Mouse (Mus musculus) lung, embryonic 16.5 days (tissue): Measurements from ENCODE around the gene Prdm16. TPM values are rescaled to one million over a fixed set of nuclear protein-coding genes. Genes with fewer than 3 reads are reported as not detected.

Source experiments
- ATAC-seq: fragments of 200-750 bp; cut with Nextera tagmentation; 2 replicates; pipeline ENCODE4 v1.8.0; 2017; ENCODE audit warnings: low read depth, mild to moderate bottlenecking, moderate library complexity
- H3K27ac ChIP-seq: fragments of 300-500 bp; sonication (generic); 2 replicates; pipeline ENCODE4 v1.5.1; 2014; ENCODE audit warnings: mild to moderate bottlenecking, control low read depth, low read length
- H3K27me3 ChIP-seq: fragments of 300-500 bp; sonication (generic); 2 replicates; pipeline ENCODE4 v1.6.1; 2014; ENCODE audit warnings: low read depth, low read length, mixed read lengths; ENCODE audit not compliant: control insufficient read depth, insufficient read depth
- H3K36me3 ChIP-seq: fragments of 300-500 bp; sonication (generic); 2 replicates; pipeline ENCODE4 v1.6.1; 2014; ENCODE audit warnings: low read length; ENCODE audit not compliant: control insufficient read depth, insufficient read depth
- H3K4me1 ChIP-seq: fragments of 300-500 bp; sonication (generic); replicated peaks from 2 replicates; pipeline ENCODE4 v1.6.1; 2014; ENCODE audit warnings: low read length, mixed read lengths; ENCODE audit not compliant: control insufficient read depth, insufficient read depth
- H3K4me2 ChIP-seq: fragments of 300-500 bp; sonication (generic); 2 replicates; pipeline ENCODE4 v1.6.1; 2014; ENCODE audit warnings: low read depth, low read length, control low read depth
- H3K4me3 ChIP-seq: fragments of 300-500 bp; sonication (generic); 2 replicates; pipeline ENCODE4 v1.5.1; 2014; ENCODE audit warnings: mild to moderate bottlenecking, low read length, control low read depth
- H3K9ac ChIP-seq: fragments of 300-500 bp; sonication (generic); 2 replicates; pipeline ENCODE4 v1.6.1; 2014; ENCODE audit warnings: low read length, control low read depth
- H3K9me3 ChIP-seq: fragments of 300-500 bp; sonication (generic); 2 replicates; pipeline ENCODE4 v1.6.1; 2016; ENCODE audit warnings: low read length; ENCODE audit not compliant: control insufficient read depth
- WGBS: fragments of 180-500 bp; shearing (Covaris S2); extraction: QIAGEN DNeasy Blood & Tissue Kit; methylation state at CpG from one replicate; pipeline ENCODE4 v1.1.7; 2014; 5-methylcytosine and 5-hydroxymethylcytosine counted together
- polyA plus RNA-seq: library from polyadenylated mRNA; unstranded; fragments of >200 nt; fragmentation: Nextera tagmentation; extraction: Ambion mirVana; gene quantifications from 2 replicates; pipeline ENCODE4 v1.2.1, GENCODE M21; 2015

Gene Prdm16
- polyA plus RNA-seq, 1 experiment from 2014 or later: 25.2 TPM

DNA sequence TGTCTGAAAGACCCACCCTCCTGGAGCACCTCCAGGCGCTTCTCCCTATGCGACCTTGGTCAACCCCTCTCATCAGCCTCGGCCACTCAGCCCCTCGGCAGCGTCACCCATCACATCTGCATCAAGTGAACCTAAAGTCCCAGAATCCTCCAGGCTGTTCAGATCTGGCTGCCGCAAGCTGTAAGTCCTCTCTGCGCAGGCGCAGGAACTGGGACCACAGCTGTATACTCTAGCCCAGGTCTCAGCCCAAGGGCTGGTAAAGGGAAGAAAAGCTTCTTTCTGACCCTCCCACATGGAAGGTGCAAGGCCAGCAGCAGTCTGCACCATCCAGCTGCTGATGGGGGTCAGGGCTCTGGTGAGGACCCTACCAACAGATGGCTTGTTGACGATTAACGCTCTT, 226.8 kb downstream of the Prdm16 start:
- Histone ChIP-seq H3K27ac (no peak overlapping the region), H3K4me1 (peaks cover 26% of the 10 kb centered on the region), H3K27me3 (peaks cover 2% of the 10 kb centered on the region; the same call in 1 of the 2 replicates), H3K9ac (no peak overlapping the region), H3K4me2 (peak overlapping the region; percentile 12; the same call in 1 of the 2 replicates), H3K9me3 (no peaks in the 10 kb centered on the region), H3K36me3 (no peaks in the 10 kb centered on the region), H3K4me3 (no peak overlapping the region)
- ATAC-seq: no peak
- WGBS: 45% methylated on average over 10 of the region's 10 CpGs

DNA sequence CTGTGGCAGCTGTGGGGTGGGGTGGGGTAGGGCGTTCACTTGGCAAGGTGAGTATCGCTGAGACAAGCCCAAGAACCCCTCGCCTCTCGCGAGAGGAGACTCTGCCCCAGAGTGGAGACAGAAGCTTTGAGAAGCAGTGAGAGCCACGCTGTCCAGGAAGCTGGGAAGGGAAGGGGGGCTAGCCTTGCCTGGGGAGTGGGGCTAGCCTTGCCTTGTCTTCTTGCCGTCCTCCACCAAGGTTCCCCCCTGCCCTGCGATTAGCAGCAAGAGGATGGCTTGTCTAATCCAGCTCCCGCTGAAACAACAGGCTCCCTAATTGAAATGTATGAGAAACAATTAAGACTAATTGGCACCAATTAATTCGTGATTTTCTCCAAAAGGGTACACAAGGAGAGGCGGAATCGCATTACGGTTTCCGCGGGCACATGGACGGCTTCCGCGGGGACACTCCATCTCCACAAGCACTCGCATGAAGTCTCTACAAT, 227.4 kb downstream of the Prdm16 start:
- no peaks in the 10 kb centered on the region for H3K9me3 ChIP-seq
- 46% methylated on average over 19 of the region's 19 CpGs for WGBS
- peaks cover 26% of the 10 kb centered on the region for H3K4me1 ChIP-seq
- ATAC-seq: peak; percentile 53; the same call in 1 of the 2 replicates
- peaks cover 2% of the 10 kb centered on the region; the same call in 1 of the 2 replicates for H3K27me3 ChIP-seq
- no peak overlapping the region for H3K27ac ChIP-seq
- H3K36me3 ChIP-seq: no peaks in the 10 kb centered on the region
- H3K4me2 ChIP-seq: peak overlapping the region; percentile 12; the same call in 1 of the 2 replicates
- H3K4me3 ChIP-seq: no peak overlapping the region
- H3K9ac ChIP-seq: no peak overlapping the region

DNA sequence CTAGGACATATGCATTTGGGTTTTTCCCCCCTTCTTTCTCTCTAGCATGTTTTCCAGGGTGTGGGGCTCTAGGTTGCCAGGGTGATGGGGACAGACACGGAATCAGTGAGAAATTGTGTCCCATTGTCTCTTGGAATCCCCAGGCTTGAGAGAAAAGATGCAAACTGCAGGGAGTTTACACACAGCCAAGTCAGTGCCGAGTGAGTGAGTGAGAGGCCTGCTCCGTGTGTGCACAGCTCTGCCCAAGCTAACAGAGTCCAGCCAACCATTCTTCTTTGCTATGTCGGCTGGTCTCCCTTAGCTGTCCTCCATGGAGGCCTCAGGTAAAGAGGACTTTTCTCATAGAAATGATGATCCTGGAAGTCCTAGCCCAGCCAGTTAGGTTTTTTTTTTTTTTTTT, 233.7 kb downstream of the Prdm16 start:
- H3K27me3 ChIP-seq: no peaks in the 10 kb centered on the region
- H3K36me3 ChIP-seq: no peaks in the 10 kb centered on the region
- no peaks in the 10 kb centered on the region for H3K9me3 ChIP-seq
- 28% methylated on average over 4 of the region's 4 CpGs for WGBS
- no peak overlapping the region for H3K4me2 ChIP-seq
- H3K4me3 ChIP-seq: no peak overlapping the region
- H3K9ac ChIP-seq: no peak overlapping the region
- no peak overlapping the region for H3K27ac ChIP-seq
- ATAC-seq: no peak
- peaks cover 28% of the 10 kb centered on the region for H3K4me1 ChIP-seq

DNA sequence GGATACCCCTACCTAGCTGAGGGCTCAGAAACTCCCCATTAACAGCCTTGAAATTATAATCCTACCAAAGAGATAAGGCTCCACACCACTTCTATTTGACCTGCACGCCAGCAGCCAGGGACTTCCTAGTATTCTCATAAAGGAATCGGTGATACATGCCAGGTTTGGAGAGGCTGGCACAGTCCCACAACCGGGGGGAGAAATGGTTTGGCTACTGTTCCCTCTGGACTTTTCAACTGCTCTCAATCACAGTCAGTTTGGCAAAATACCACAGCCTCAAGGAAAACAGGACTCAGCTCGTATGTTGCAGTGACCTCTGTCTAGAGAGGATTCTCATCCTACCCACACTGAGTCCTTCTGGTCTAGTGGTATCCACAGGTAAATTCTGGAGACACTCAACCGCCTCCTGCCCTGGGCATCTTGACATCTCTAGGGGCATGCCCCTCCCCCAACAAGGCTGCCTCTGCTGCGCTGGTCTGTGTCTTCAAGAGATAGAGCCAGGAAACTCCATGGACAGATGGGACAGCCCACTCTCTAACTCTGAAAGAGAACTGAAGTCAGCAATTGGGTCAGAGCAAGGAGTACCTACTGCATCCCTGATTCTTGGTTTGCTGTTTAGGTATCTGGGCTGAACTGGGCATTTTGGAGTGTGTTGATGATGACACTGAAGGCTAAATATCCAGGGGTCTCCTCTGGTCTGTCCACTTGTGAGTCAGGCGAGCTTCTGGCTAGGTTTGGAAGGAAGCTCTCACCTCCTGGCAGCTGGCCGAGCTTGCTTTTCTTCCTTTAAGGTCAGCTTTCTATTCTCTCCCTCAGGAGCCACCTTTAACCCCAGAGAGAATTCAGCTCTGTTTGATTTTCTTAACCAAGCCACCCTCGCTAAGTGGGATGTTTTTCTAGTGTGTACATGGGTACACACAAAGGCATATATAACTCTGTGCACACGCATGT, 234.4 kb downstream of the Prdm16 start:
- Histone ChIP-seq H3K36me3 (no peaks in the 10 kb centered on the region), H3K9me3 (no peaks in the 10 kb centered on the region), H3K4me2 (no peak overlapping the region), H3K27ac (no peak overlapping the region), H3K4me3 (no peak overlapping the region), H3K27me3 (no peaks in the 10 kb centered on the region), H3K9ac (no peak overlapping the region), H3K4me1 (peaks cover 28% of the 10 kb centered on the region)
- ATAC-seq: no peak
- 40% methylated on average over 10 of the region's 10 CpGs for WGBS

DNA sequence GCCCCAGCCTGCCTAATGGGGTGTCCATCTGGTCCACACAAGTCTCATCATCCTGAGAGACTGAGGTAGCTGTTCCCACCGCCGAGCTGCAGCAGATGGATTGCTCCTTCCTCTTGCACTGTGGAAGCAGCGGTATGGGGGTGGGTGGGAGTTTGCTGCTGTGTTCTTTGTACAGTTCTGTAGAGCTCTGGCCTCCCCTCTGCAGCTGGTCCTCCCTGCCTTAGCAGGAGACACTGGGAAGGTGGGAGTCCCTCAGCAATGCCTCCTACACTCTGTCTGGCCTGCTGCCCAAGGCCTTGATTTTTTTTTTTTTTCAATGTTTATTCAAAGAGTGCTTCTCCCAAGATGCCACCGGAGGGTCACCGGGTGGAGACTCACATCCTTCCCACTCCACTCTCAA, 235.3 kb downstream of the Prdm16 start:
- H3K4me2 ChIP-seq: no peak overlapping the region
- H3K9ac ChIP-seq: no peak overlapping the region
- peak; percentile 67 for ATAC-seq
- no peaks in the 10 kb centered on the region for H3K36me3 ChIP-seq
- peaks cover 28% of the 10 kb centered on the region for H3K4me1 ChIP-seq
- H3K4me3 ChIP-seq: no peak overlapping the region
- no peaks in the 10 kb centered on the region for H3K9me3 ChIP-seq
- H3K27me3 ChIP-seq: no peaks in the 10 kb centered on the region
- H3K27ac ChIP-seq: no peak overlapping the region
- WGBS: 9% methylated on average over 5 of the region's 5 CpGs

DNA sequence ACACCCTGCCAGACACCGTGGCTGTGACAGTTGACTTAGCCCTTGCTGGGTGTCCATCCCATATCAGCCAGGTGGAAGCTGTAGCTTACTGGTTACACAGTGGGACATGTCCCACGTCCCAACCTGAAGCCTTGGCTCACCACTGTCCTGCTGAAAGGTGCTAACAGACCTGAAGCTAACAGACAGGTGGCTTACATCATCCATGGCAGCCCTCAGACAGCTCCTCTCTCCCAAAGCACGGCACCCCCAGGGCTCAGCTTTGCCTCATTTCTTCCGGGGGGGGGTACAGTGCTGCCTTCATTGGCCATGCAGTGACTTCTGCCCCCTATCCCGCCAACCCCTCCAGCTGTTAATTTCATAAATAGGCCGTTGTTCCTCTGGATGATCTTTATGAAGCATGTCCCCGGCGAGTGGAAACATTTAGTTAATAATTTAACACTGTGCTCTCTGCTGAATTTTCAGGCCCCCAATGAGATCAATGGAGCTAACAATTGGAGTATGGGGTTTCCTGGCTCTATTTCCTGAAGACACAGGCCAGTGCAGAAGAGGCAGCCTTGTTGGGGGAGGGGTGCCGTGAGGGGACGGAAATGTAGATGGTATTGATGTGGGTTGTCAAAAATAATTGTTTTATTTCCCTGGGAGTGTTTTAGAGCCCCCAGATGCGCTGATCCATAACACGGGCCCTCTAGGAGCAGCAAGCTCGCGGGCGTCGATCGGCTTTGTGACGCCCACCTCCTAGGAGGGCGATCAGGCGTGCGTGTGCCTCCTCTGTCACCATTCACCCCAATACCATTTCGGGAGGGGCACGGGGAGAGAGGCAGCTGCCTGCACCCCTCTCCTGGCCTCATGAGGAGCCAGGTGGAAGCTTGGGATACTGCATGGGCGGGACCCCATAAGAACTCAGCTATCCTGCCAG, 236.2 kb downstream of the Prdm16 start:
- Histone ChIP-seq H3K4me3 (no peak overlapping the region), H3K4me1 (peaks cover 28% of the 10 kb centered on the region), H3K9ac (peak overlapping the region; percentile 15; the same call in 1 of the 2 replicates), H3K4me2 (no peak overlapping the region), H3K27ac (no peak overlapping the region), H3K27me3 (no peaks in the 10 kb centered on the region), H3K9me3 (no peaks in the 10 kb centered on the region), H3K36me3 (no peaks in the 10 kb centered on the region)
- 0 out of 2 replicates have a peak, but pooled peaks have one; percentile 11 for ATAC-seq
- WGBS: 70% methylated on average over 24 of the region's 24 CpGs

DNA sequence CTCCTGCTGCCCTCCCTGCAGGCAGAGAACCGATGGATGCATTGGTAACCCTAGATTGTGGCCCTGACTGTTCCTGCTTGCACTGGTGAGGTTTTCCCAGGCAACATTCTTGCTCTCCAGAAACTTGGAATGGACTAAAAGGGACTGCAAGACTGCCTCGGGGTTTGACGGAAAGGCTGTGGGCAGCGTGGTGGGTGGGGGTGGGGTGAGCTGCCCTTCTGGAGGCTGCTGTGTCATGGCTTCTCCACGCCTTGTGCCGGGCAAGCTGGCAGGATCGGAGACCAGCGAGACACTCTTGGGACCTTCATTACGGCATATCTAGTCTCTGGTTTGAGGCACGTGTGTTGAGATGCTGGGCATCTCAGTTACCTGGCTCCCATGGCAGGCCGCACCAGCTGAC, 237.0 kb downstream of the Prdm16 start:
- 81% methylated on average over 11 of the region's 11 CpGs for WGBS
- H3K27me3 ChIP-seq: no peaks in the 10 kb centered on the region
- peaks cover 28% of the 10 kb centered on the region for H3K4me1 ChIP-seq
- H3K27ac ChIP-seq: no peak overlapping the region
- no peaks in the 10 kb centered on the region for H3K9me3 ChIP-seq
- no peak overlapping the region for H3K9ac ChIP-seq
- H3K4me2 ChIP-seq: no peak overlapping the region
- ATAC-seq: no peak
- H3K36me3 ChIP-seq: no peaks in the 10 kb centered on the region
- no peak overlapping the region for H3K4me3 ChIP-seq

DNA sequence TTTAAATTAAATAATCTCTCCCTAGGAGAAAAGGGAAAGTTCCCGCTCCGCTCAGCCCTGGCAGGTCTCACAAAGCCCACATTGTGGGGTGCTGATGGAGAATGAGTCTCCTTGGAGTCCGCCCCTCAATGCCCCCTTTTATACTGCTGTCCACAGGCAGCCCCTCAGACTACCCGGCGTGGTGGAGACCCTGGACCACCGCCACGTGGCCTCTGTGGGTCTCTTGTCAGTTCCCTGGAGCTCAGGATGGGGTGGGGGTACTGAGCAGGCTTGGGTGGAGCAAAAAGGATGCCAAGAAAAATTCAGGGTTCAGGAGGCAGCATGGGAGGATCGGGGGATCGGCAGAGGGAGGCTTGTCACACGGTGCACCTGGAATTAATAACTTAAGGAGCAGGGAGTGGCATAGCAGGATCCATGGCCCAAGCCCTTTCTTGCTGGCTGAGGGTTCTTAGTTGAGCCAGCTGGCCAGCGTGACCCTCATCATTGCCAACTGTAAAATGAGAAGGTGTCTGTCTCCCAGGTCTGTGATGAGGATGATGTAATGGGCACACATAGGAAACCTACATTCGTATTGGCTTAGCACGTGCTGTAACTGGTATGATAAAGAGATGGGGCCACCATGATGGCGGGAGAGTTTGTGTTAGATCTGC, 239.9 kb downstream of the Prdm16 start:
- Histone ChIP-seq H3K27me3 (no peaks in the 10 kb centered on the region), H3K27ac (no peak overlapping the region), H3K36me3 (no peaks in the 10 kb centered on the region), H3K9me3 (no peaks in the 10 kb centered on the region), H3K9ac (no peak overlapping the region), H3K4me2 (no peak overlapping the region), H3K4me1 (peaks cover 24% of the 10 kb centered on the region), H3K4me3 (no peak overlapping the region)
- 84% methylated on average over 14 of the region's 14 CpGs for WGBS
- ATAC-seq: no peak
